Mouse (Mus musculus) heart, postnatal 0 days (tissue): ENCODE results near the gene Cabp2. TPM values are rescaled to one million over a fixed set of nuclear protein-coding genes. Genes with fewer than 3 reads are reported as not detected.

ENCODE experiments used
- ATAC-seq: fragments of 200-750 bp; cut with Nextera tagmentation; 2 replicates; pipeline ENCODE4 v1.8.0; 2017; ENCODE audit warnings: low read depth, moderate number of reproducible peaks, moderate library complexity; ENCODE audit not compliant: insufficient read depth
- DNase-seq: peaks from one replicate; pipeline ENCODE4 v3.0.0-alpha.2; 2016; ENCODE audit warnings: low spot score
- H3K27ac ChIP-seq: fragments of 300-500 bp; sonication (generic); 2 replicates; pipeline ENCODE4 v1.5.1; 2014; ENCODE audit warnings: low read depth, mild to moderate bottlenecking
- H3K27me3 ChIP-seq: fragments of 300-500 bp; sonication (generic); 2 replicates; pipeline ENCODE4 v1.6.1; 2014; ENCODE audit warnings: low read length, mixed read lengths; ENCODE audit not compliant: control insufficient read depth, insufficient read depth
- H3K36me3 ChIP-seq: fragments of 300-500 bp; sonication (generic); replicated peaks from 2 replicates; pipeline ENCODE4 v1.6.1; 2014; ENCODE audit warnings: low read length, mixed read lengths; ENCODE audit not compliant: control insufficient read depth, insufficient read depth
- H3K4me1 ChIP-seq: fragments of 300-500 bp; sonication (generic); 2 replicates; pipeline ENCODE4 v1.6.1; 2014; ENCODE audit warnings: antibody characterized with exemption; ENCODE audit not compliant: control insufficient read depth, insufficient read depth
- H3K4me2 ChIP-seq: fragments of 300-500 bp; sonication (generic); 2 replicates; pipeline ENCODE4 v1.6.1; 2014; ENCODE audit warnings: low read depth, mild to moderate bottlenecking, low read length, moderate library complexity
- H3K4me3 ChIP-seq: fragments of 300-500 bp; sonication (generic); 2 replicates; pipeline ENCODE4 v1.5.1; 2014; ENCODE audit warnings: low read depth, low read length
- H3K9ac ChIP-seq: fragments of 300-500 bp; sonication (generic); replicated peaks from 2 replicates; pipeline ENCODE4 v1.6.1; 2014; ENCODE audit warnings: low read depth, low read length, mixed read lengths
- H3K9me3 ChIP-seq: fragments of 300-500 bp; sonication (generic); replicated peaks from 2 replicates; pipeline ENCODE4 v1.6.1; 2016; ENCODE audit warnings: low read length; ENCODE audit not compliant: control insufficient read depth
- CTCF ChIP-seq: IDR thresholded peaks from 2 replicates; pipeline ENCODE4 v1.5.1; 2016; ENCODE audit warnings: antibody characterized with exemption, control low read depth, low read depth
- EP300 ChIP-seq: IDR thresholded peaks from 2 replicates; pipeline ENCODE4 v1.6.1; 2016; ENCODE audit warnings: antibody characterized with exemption, low read depth
- WGBS: fragments of 180-500 bp; shearing (Covaris S2); extraction: QIAGEN DNeasy Blood & Tissue Kit; methylation state at CpG from one replicate; pipeline ENCODE4 v1.1.7; 2014; 5-methylcytosine and 5-hydroxymethylcytosine counted together
- polyA plus RNA-seq: library from polyadenylated mRNA; unstranded; fragments of >200 nt; fragmentation: Nextera tagmentation; extraction: Ambion mirVana; gene quantifications from 2 replicates; pipeline ENCODE4 v1.2.1, GENCODE M21; 2015
- total RNA-seq: library from RNA; depleted of rRNA; stranded (reverse); fragments of >200 nt; gene quantifications from 2 replicates; pipeline ENCODE4 v1.2.3, GENCODE M21; 2014; ENCODE audit warnings: low replicate concordance

Cabp2 gene
- total and polyA plus RNA-seq, 2 experiments from 2014 or later: not detected

GRCm38 (mm10) chr19:4054613-4055012 is 26.8 kb upstream of the Cabp2 start:
- 88% methylated on average over 5 of the region's 5 CpGs for WGBS
- Histone ChIP-seq H3K27ac (no peak overlapping the region), H3K4me1 (no peaks in the 10 kb centered on the region), H3K4me3 (no peak overlapping the region), H3K9ac (no peak overlapping the region), H3K9me3 (no peaks in the 10 kb centered on the region), H3K27me3 (no peaks in the 10 kb centered on the region), H3K36me3 (no peaks in the 10 kb centered on the region), H3K4me2 (no peak overlapping the region)
- TF ChIP-seq EP300 (no peak), CTCF (no peak)
- ATAC-seq: no peak
- DNase-seq: no peak

DNA sequence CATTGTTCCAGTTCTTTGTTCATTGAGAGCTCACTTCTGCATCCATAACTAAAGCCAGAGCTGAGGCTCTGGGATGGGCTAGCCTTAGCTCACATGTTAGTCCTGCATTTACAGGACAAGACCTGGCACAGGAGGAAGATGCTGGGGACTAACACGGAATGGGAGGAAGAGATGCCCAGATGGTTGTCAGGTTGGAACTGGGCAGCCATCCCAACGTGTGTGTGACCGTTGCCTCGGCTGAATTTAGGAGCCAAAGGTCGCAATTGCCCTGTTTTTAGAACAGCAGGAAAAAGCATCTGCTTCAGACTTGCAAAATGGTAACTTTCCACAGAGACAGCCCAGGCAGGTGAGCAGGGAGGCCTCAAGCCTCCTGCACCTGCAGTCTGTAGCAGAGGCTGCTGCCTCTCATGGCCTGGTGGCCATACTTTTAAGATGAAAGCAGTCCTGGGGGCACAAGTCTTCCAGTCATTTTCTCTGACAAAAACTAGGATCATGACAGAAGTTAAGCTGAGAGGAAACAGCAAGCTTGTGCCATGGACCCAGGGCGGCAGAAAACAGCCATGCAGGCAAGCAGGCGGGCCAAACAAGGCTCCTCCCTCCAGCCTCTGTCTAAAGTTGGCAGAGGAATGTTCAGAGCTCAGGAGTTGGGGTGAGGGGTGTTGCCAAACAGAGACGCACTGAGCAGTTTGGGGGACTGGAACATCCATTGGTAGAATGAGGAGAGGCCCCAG is 26.0 kb upstream of the Cabp2 start:
- Histone ChIP-seq H3K9me3 (no peaks in the 10 kb centered on the region), H3K4me2 (no peak overlapping the region), H3K36me3 (no peaks in the 10 kb centered on the region), H3K4me3 (no peak overlapping the region), H3K27ac (no peak overlapping the region), H3K9ac (no peak overlapping the region), H3K4me1 (no peaks in the 10 kb centered on the region), H3K27me3 (no peaks in the 10 kb centered on the region)
- WGBS: 64% methylated on average over 8 of the region's 8 CpGs
- ATAC-seq (no peak), DNase-seq (no peak)
- TF ChIP-seq EP300 (no peak), CTCF (no peak)

DNA sequence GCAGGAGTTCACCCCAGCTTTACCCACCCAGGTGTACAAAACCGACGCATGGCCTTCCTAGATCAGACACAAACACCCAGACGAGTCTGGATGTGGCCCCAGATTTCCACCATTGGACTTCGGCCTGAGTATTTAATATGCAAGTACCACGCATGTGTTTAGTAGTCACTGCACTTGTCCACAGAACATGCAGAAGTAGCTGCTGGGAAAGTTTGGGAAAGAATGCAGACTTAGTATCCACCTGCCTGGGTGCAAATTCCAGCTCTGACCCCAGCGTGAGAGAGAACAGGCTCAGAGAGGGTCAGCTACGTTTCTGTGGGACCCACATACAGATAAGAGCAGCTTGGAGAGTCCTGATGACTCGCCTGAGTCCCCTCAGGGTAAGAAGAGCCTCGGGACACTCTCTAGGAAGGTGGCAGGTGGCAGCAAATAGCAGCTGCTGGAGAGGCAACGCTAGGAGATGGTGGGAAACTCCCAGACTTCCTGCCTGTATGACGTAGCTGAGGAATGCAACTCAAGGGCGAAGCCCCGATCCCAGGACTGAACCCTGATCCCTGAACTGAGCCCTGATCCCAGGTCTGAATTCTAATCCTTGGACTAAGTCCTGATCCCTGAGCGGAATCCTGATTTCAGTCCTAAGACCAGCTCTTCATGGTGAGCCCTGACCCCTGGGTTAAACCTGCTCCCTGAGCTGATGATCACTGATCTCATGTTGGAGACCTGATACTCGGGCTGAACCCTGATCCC is 25.3 kb upstream of the Cabp2 start:
- H3K9ac ChIP-seq: no peak overlapping the region; the same call in 1 of the 2 replicates

GRCm38 (mm10) chr19:4056727-4057126 is 24.7 kb upstream of the Cabp2 start:
- Histone ChIP-seq H3K4me3 (no peak overlapping the region), H3K36me3 (no peaks in the 10 kb centered on the region), H3K9me3 (no peaks in the 10 kb centered on the region), H3K9ac (no peak overlapping the region; the same call in 1 of the 2 replicates), H3K4me1 (no peaks in the 10 kb centered on the region), H3K27ac (no peak overlapping the region), H3K4me2 (no peak overlapping the region), H3K27me3 (no peaks in the 10 kb centered on the region)
- no peak for TF ChIP-seq CTCF
- no peak for TF ChIP-seq EP300
- ATAC-seq (peak; percentile 28; the same call in 1 of the 2 replicates), DNase-seq (no peak)
- 37% methylated on average over 4 of the region's 4 CpGs for WGBS

More for the DNA sequence above, 25.3 kb upstream of the Cabp2 start:
- Histone ChIP-seq H3K27me3 (no peaks in the 10 kb centered on the region), H3K36me3 (no peaks in the 10 kb centered on the region), H3K27ac (no peak overlapping the region), H3K4me1 (no peaks in the 10 kb centered on the region), H3K9me3 (no peaks in the 10 kb centered on the region), H3K4me2 (no peak overlapping the region), H3K4me3 (no peak overlapping the region)
- 47% methylated on average over 15 of the region's 15 CpGs for WGBS
- ATAC-seq: 0 out of 2 replicates have a peak, but pooled peaks have one; percentile 3
- TF ChIP-seq CTCF (no peak), EP300 (no peak)
- no peak for DNase-seq

DNA sequence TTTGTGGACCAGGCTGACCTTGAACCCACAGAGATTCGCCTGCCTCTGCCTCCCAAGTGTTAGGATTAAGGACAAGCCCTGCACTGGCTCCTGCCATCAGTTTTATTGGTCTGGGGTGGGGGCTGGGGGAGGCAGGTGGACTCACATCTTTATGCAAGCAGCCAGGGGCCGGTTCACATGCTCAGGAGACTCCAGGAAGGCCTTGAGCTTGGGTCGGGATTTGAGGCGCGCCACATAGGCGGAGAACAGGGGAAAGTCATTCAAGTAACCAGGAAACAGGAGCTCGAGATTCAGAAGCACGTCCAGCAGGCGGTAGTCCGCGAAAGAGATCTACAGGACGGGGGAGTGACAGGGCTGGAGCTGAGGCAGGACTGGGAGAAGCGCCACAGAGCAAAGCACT is 24.0 kb upstream of the Cabp2 start:
- Histone ChIP-seq H3K27ac (no peak overlapping the region), H3K9me3 (no peaks in the 10 kb centered on the region), H3K4me2 (no peak overlapping the region), H3K4me1 (no peaks in the 10 kb centered on the region), H3K4me3 (no peak overlapping the region), H3K9ac (no peak overlapping the region), H3K36me3 (no peaks in the 10 kb centered on the region), H3K27me3 (no peaks in the 10 kb centered on the region)
- ATAC-seq (no peak), DNase-seq (no peak)
- TF ChIP-seq EP300 (no peak), CTCF (no peak)
- 88% methylated on average over 13 of the region's 13 CpGs for WGBS
